Mouse (Mus musculus) erythroblast, embryonic 14.5 days (primary cell): ENCODE data around the gene Lix1l. TPM values are rescaled to one million over a fixed set of nuclear protein-coding genes. Genes with fewer than 3 reads are reported as not detected.
A peak's percentile ranks its signal among the peaks of the same experiment; 100 is the strongest.

ENCODE experiments used
- H3K27me3 ChIP-seq: 2 replicates; pipeline ENCODE4 v1.6.1; 2012; ENCODE audit warnings: inconsistent platforms; ENCODE audit not compliant: control insufficient read depth
- H3K36me3 ChIP-seq: 2 replicates; pipeline ENCODE4 v1.6.1; 2012; ENCODE audit warnings: mild to moderate bottlenecking, inconsistent platforms; ENCODE audit not compliant: control insufficient read depth
- H3K4me1 ChIP-seq: 2 replicates; pipeline ENCODE4 v1.6.1; 2012; ENCODE audit warnings: inconsistent platforms; ENCODE audit not compliant: control insufficient read depth
- H3K4me3 ChIP-seq: replicated peaks from 2 replicates; pipeline ENCODE3; 2012; ENCODE audit warnings: moderate library complexity, mild to moderate bottlenecking, inconsistent platforms
- H3K9me3 ChIP-seq: 2 replicates; pipeline ENCODE4 v1.6.1; 2012; ENCODE audit warnings: low read length, inconsistent platforms, mixed read lengths; ENCODE audit not compliant: control insufficient read depth
- GATA1 ChIP-seq: IDR thresholded peaks from 2 replicates; pipeline ENCODE4 v1.6.1; 2012; ENCODE audit warnings: low read length, inconsistent platforms, mixed read lengths
- TAL1 ChIP-seq: IDR thresholded peaks from 3 replicates; pipeline ENCODE4 v1.6.1; 2012; ENCODE audit warnings: low read length, inconsistent platforms, mixed read lengths
- polyA plus RNA-seq: library from polyadenylated mRNA; stranded (reverse); fragments of >175 nt; gene quantifications from 2 replicates; pipeline ENCODE4 v1.2.3, GENCODE M21; 2012

Lix1l gene
- polyA plus RNA-seq, 1 experiment: 0.01 TPM

DNA sequence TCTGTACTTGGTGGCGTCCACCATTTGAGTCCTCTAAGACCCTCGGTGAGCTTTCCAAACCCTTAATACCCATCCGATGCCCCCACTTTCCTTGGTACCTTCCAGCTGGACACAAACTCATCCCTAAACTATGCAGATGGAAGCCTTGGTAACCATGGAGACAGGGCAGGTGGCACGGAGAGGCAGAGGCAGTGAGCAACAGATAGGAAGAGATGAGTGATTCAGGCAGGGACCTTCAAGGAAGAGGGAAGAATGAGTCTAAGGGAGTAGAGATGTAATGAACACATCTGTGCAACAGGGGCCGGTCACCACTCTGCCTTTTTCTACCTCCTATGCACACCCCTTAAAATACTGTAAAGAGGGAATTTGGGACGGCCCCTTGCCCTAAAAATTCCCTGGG, 5.3 kb upstream of the Lix1l start:
- Histone ChIP-seq H3K36me3 (no peaks in the 10 kb centered on the region), H3K27me3 (peaks cover 60% of the 10 kb centered on the region), H3K9me3 (peaks cover 16% of the 10 kb centered on the region), H3K4me1 (peaks cover 35% of the 10 kb centered on the region), H3K4me3 (no peak overlapping the region)
- TF ChIP-seq TAL1 (no peak), GATA1 (no peak)

DNA sequence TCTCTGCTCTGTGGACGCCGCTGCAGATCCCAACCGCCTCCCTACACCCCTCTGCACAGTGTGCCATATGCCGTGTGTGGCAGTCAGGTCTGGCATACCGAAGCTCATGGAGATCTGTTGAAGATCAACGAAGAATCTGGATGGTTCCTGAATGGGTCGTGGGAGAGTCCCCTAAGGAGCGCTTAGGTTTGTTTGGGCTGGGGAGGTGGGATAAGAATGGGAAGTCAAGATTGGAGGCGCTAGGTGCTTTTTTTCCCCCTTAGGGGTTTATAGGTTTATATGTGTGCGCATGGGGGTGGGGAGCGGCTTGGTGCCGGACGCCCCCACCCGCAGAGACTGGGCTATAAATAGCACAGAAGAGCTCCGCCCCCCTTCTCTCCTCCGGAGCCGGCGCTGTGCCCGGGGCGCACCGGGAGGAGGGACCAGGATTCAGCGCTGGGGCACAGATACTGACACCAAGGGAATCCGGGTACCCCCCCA, 4.7 kb upstream of the Lix1l start, which contains the start of gene Ankrd34a:
Gene Ankrd34a (plus strand): TSS at position 409 of the 480 bp plus-strand sequence.
- peaks cover 16% of the 10 kb centered on the region for H3K9me3 ChIP-seq
- no peak for TF ChIP-seq TAL1
- no peak for TF ChIP-seq GATA1
- H3K36me3 ChIP-seq: no peaks in the 10 kb centered on the region
- peak within 1 kb of the TSS; percentile 29 for H3K4me3 ChIP-seq
- peaks cover 67% of the 10 kb centered on the region for H3K27me3 ChIP-seq
- H3K4me1 ChIP-seq: peaks cover 40% of the 10 kb centered on the region

DNA sequence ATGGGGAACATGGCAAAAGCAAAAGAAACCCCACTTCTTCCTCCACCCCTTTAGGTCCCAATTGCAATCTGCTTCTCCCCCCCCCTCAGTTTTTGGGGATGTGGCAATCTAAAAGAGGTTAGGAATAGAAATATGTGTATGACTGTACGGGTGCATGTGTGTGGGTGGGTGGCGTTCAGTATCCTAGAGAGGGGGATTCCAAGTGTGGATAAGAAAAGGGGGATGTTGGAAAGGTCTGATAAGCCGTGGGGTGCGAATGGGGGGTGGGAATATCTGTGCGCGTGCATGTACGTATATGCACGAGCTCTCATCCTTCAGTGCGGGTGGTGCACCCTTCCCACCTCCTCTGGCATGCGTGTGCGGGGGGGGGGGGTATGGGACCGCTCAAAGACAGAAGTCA, 4.1 kb upstream of the Lix1l start:
- H3K4me1 ChIP-seq: peaks cover 40% of the 10 kb centered on the region
- TF ChIP-seq TAL1: no peak
- TF ChIP-seq GATA1: no peak
- peaks cover 72% of the 10 kb centered on the region for H3K27me3 ChIP-seq
- H3K36me3 ChIP-seq: no peaks in the 10 kb centered on the region
- H3K9me3 ChIP-seq: peaks cover 16% of the 10 kb centered on the region
- no peak overlapping the region for H3K4me3 ChIP-seq

DNA sequence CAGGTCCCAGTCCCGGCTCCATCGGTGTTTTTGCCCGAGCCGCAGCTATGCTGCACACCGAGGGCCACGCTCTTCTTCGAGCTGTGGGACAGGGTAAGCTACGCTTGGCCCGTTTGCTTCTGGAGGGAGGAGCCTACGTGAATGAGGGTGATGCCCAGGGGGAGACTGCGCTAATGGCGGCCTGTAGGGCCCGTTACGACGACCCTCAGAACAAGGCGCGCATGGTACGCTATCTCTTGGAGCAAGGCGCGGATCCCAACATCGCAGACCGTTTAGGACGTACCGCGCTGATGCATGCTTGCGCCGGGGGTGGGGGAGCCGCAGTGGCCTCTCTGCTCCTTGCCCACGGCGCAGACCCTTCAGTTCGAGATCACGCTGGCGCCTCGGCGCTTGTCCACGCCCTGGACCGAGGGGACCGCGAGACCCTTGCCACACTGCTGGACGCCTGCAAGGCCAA, 3.5 kb upstream of the Lix1l start:
- Histone ChIP-seq H3K4me3 (peak overlapping the region; percentile 29), H3K9me3 (peaks cover 16% of the 10 kb centered on the region), H3K27me3 (peaks cover 79% of the 10 kb centered on the region), H3K36me3 (no peaks in the 10 kb centered on the region), H3K4me1 (peaks cover 35% of the 10 kb centered on the region)
- no peak for TF ChIP-seq TAL1
- no peak for TF ChIP-seq GATA1

DNA sequence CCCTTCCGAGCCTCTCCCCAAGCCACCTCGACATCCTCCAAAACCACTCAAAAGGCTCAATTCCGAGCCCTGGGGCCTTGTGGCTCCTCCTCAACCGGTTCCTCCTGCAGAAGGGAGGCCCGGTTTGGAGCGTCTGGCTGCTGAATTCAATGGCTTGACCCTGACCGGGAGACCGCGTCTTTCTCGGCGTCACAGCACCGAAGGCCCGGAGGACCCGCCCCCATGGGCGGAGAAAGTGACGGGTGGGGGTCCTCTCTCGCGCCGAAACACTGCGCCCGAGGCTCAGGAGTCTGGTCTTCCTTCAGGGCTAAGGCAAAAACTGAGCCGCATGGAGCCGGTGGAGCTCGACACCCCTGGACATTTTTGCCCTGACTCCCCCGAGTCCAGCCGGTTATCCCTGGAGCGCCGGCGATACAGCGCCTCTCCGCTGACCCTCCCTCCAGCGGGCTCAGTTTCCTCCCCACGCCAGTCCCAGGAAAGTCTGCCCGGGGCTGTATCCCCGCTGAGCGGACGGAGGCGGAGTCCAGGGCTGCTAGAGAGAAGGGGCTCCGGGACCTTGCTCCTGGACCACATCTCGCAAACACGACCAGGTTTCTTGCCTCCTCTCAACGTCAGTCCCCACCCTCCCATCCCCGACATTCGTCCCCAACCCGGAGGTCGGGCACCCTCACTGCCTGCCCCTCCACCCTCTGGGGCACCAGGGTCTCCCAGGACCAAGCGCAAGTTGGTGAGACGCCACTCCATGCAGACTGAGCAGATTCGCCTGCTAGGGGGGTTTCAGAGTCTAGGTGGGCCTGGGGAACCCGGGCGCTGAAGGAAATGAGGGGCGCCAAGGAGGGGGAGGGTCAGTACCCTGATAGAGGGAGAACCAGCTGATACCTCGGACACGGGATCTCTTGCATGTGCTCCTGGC, 2.5 kb upstream of the Lix1l start:
- Histone ChIP-seq H3K4me3 (no peak overlapping the region), H3K4me1 (peaks cover 26% of the 10 kb centered on the region), H3K9me3 (peaks cover 16% of the 10 kb centered on the region), H3K36me3 (no peaks in the 10 kb centered on the region), H3K27me3 (peaks cover 88% of the 10 kb centered on the region)
- no peak for TF ChIP-seq TAL1
- no peak for TF ChIP-seq GATA1

DNA sequence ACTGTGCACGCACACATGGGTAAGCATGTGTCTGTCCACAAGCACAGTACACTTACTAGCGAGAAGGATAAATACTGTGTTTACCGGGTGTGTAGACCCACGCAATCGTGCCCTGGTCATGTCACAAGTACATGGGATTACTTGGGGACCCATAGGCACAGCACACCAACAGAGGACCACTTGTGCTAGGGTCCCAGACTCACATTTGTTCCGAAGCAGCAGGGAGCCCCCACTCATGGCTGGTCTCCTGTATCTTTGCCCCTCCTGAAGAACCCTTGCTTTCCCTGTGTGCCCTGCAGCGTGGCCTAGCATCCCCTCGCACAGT, 1.9 kb upstream of the Lix1l start:
- H3K36me3 ChIP-seq: no peaks in the 10 kb centered on the region
- peaks cover 93% of the 10 kb centered on the region for H3K27me3 ChIP-seq
- H3K9me3 ChIP-seq: peaks cover 16% of the 10 kb centered on the region
- no peak for TF ChIP-seq GATA1
- no peak for TF ChIP-seq TAL1
- H3K4me1 ChIP-seq: peaks cover 23% of the 10 kb centered on the region
- no peak overlapping the region for H3K4me3 ChIP-seq

DNA sequence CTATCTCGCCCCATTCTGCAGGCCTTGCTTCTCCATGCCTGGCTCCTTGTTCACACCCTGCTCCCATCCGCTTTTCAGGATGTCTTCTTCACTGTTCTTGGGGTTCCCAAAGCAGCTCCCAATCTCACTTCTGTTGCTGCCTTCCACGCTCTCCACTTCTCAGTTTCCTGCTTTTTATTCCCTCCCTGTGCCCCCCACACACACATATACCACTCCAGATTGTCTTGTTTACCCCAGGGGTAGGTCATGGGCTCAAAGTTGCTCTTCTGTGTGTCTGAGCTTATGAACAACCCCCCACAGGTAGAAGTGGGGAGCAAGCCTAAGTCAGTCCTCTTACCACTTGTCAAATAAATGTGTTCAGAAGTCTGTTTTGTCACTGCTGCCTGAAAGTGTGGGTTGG, 1.5 kb upstream of the Lix1l start:
- Histone ChIP-seq H3K4me1 (peaks cover 20% of the 10 kb centered on the region), H3K9me3 (peaks cover 16% of the 10 kb centered on the region), H3K36me3 (no peaks in the 10 kb centered on the region), H3K27me3 (peaks cover 93% of the 10 kb centered on the region), H3K4me3 (no peak overlapping the region)
- TF ChIP-seq GATA1 (no peak), TAL1 (no peak)

DNA sequence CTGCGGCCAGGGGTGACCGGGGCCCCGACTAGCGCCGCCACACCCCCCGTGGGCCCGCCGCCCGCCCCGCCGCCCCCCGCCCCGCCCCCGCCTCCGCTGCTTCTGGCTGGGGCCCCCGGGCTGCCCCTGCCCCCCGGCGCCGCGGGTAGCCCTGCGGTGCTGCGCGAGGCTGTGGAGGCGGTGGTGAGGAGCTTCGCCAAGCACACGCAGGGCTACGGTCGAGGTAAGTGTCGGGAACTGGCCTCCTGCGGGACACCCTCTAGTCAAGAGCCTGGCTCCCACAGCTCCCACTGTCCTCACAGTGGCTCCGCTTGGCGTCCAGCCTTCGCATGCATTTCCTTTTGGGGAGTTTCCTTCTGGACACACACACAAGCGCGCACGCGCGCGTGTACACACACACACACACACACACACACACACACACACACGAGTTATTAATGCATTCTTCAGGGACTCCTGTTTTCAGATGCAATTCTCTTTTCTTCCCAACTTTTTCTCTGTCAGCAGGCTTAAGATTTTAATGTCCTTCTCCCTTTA, 370 bp downstream of the Lix1l start:
- TF ChIP-seq GATA1 (no peak), TAL1 (no peak)
- peak overlapping the region; percentile 60 for H3K4me3 ChIP-seq
- peaks cover 12% of the 10 kb centered on the region for H3K9me3 ChIP-seq
- peaks cover 76% of the 10 kb centered on the region for H3K27me3 ChIP-seq
- peaks cover 20% of the 10 kb centered on the region for H3K4me1 ChIP-seq
- no peaks in the 10 kb centered on the region for H3K36me3 ChIP-seq

DNA sequence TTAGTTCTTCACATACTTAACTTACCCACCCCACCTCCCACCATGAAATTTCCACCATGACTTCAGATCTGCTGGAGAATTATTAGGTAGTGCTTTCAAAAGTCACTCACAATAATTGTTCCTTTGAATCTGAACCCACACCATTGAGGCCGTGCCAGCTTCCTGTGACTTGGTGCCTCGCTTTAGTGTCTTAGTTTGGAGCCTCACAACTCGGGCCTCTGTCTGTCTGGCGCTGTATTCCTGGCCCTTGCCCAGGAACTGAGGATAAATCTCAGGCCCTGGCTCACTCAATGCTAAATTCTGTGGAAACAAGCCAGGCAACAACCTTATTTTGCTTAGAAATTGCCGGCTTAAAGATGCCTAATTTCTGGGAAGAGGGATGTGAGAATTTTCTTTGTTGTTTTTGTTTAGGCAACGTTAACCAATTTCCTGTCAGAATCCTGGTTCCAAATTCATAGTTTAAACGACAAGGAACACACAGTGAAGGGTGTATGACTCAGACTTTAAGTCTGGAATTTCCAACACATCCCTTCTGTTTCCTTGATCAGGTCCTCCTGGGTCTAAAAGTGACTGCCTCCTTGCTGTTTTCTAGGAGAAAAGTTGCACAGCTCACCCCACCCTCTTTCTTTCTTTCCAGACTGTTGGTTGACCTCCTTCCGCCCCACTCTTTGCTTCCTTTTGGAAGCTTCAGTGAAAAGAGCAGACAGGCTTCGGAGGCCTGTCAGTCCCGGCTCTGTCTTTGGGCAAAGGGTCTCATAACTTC, 1.2 kb downstream of the Lix1l start:
- Histone ChIP-seq H3K4me3 (no peak overlapping the region), H3K27me3 (peaks cover 68% of the 10 kb centered on the region)
- TF ChIP-seq GATA1 (no peak), TAL1 (no peak)

More for the DNA sequence above, 1.2 kb downstream of the Lix1l start:
- Histone ChIP-seq H3K4me1 (peaks cover 17% of the 10 kb centered on the region), H3K36me3 (no peaks in the 10 kb centered on the region), H3K9me3 (peaks cover 12% of the 10 kb centered on the region)
